Mouse (Mus musculus): ENCODE results near the gene Rnase12. TPM values are rescaled to one million over a fixed set of nuclear protein-coding genes. Genes with fewer than 3 reads are reported as not detected.
"Not testable (repeated sequence)": the region's sequence is repeated elsewhere in the genome, so short reads cannot be mapped to it uniquely, and the experiment has no call there.

Rnase12 gene
- polyA plus RNA-seq, 1 experiment from 2014 or later = not detected

GRCm38 (mm10) chr14:51027387-51028155 lies 29.9 kb downstream of the Rnase12 start:
- WGBS = 62% methylated on average over 3 of the region's 3 CpGs
- Histone ChIP-seq H3K4me3 (no peak overlapping the region), H3K36me3 (no peaks in the 10 kb centered on the region), H3K27ac (no peak overlapping the region), H3K4me1 (replicated peaks) (no peaks in the 10 kb centered on the region), H3K9me3 (no peaks in the 10 kb centered on the region), H3K27me3 (ENCODE audit: insufficient read depth, poor library complexity, severe bottlenecking) (no peaks in the 10 kb centered on the region)
- no peak for DNase-seq (ENCODE audit: low spot score)

- 39% methylated on average over 5 of the region's 5 CpGs for WGBS
- Histone ChIP-seq H3K27ac (no peak overlapping the region), H3K9me3 (no peaks in the 10 kb centered on the region), H3K27me3 (ENCODE audit: insufficient read depth, poor library complexity, severe bottlenecking) (no peaks in the 10 kb centered on the region), H3K4me3 (no peak overlapping the region), H3K36me3 (no peaks in the 10 kb centered on the region), H3K4me1 (replicated peaks) (no peaks in the 10 kb centered on the region)
- peak; percentile 53 for DNase-seq (ENCODE audit: low spot score)
Observed at GRCm38 (mm10) chr14:51026391-51027133, 30.9 kb downstream of the Rnase12 start.

GRCm38 (mm10) chr14:51024820-51025219 lies 32.6 kb downstream of the Rnase12 start:
- Histone ChIP-seq H3K4me3 (no peak overlapping the region), H3K27ac (no peak overlapping the region), H3K36me3 (no peaks in the 10 kb centered on the region), H3K9me3 (no peaks in the 10 kb centered on the region), H3K27me3 (ENCODE audit: insufficient read depth, poor library complexity, severe bottlenecking) (no peaks in the 10 kb centered on the region), H3K4me1 (replicated peaks) (no peaks in the 10 kb centered on the region)
- DNase-seq (ENCODE audit: low spot score) = no peak
- WGBS = 94% methylated on average over 1 of the region's 1 CpGs

GRCm38 (mm10) chr14:51023457-51023856 lies 34.0 kb downstream of the Rnase12 start:
- DNase-seq (ENCODE audit: low spot score) = no peak
- H3K4me3 ChIP-seq = no peak overlapping the region
- no peaks in the 10 kb centered on the region for H3K4me1 ChIP-seq (replicated peaks)
- no peaks in the 10 kb centered on the region for H3K36me3 ChIP-seq
- H3K27ac ChIP-seq = no peak overlapping the region
- no peaks in the 10 kb centered on the region for H3K9me3 ChIP-seq
- 86% methylated on average over 4 of the region's 4 CpGs for WGBS
- no peaks in the 10 kb centered on the region for H3K27me3 ChIP-seq (ENCODE audit: insufficient read depth, poor library complexity, severe bottlenecking)

GRCm38 (mm10) chr14:51017256-51017655 lies 40.2 kb downstream of the Rnase12 start:
- no peak for DNase-seq (ENCODE audit: low spot score)
- WGBS = 75% methylated on average over 3 of the region's 3 CpGs
- H3K27ac ChIP-seq = no peak overlapping the region

GRCm38 (mm10) chr14:51015780-51016179 lies 41.7 kb downstream of the Rnase12 start:
- H3K27ac ChIP-seq = no peak overlapping the region
- no peak for DNase-seq (ENCODE audit: low spot score)
- no peak overlapping the region for H3K4me3 ChIP-seq
- no peaks in the 10 kb centered on the region for H3K4me1 ChIP-seq (replicated peaks)
- H3K27me3 ChIP-seq (ENCODE audit: insufficient read depth, poor library complexity, severe bottlenecking) = no peaks in the 10 kb centered on the region
- no peaks in the 10 kb centered on the region for H3K9me3 ChIP-seq
- H3K36me3 ChIP-seq = no peaks in the 10 kb centered on the region

More at GRCm38 (mm10) chr14:51017256-51017655, 40.2 kb downstream of the Rnase12 start:
- Histone ChIP-seq H3K9me3 (no peaks in the 10 kb centered on the region), H3K4me3 (no peak overlapping the region), H3K36me3 (no peaks in the 10 kb centered on the region), H3K27me3 (ENCODE audit: insufficient read depth, poor library complexity, severe bottlenecking) (no peaks in the 10 kb centered on the region), H3K4me1 (replicated peaks) (no peaks in the 10 kb centered on the region)

GRCm38 (mm10) chr14:51014724-51015123 lies 42.7 kb downstream of the Rnase12 start:
- 86% methylated on average over 3 of the region's 3 CpGs for WGBS
- not testable (repeated sequence) for H3K4me1 ChIP-seq (replicated peaks); H3K4me3 ChIP-seq; H3K36me3 ChIP-seq; H3K27me3 ChIP-seq (ENCODE audit: insufficient read depth, poor library complexity, severe bottlenecking); H3K9me3 ChIP-seq; DNase-seq (ENCODE audit: low spot score); H3K27ac ChIP-seq

- Histone ChIP-seq H3K4me3 (no peak overlapping the region), H3K9me3 (no peaks in the 10 kb centered on the region), H3K27me3 (ENCODE audit: insufficient read depth, poor library complexity, severe bottlenecking) (no peaks in the 10 kb centered on the region), H3K27ac (no peak overlapping the region), H3K4me1 (replicated peaks) (no peaks in the 10 kb centered on the region), H3K36me3 (no peaks in the 10 kb centered on the region)
- 84% methylated on average over 6 of the region's 6 CpGs for WGBS
- DNase-seq (ENCODE audit: low spot score) = no peak
Observed at GRCm38 (mm10) chr14:51009572-51009971, 47.9 kb downstream of the Rnase12 start.

GRCm38 (mm10) chr14:51008781-51009180 lies 48.7 kb downstream of the Rnase12 start:
- Histone ChIP-seq H3K27me3 (ENCODE audit: insufficient read depth, poor library complexity, severe bottlenecking) (no peaks in the 10 kb centered on the region), H3K4me1 (replicated peaks) (no peaks in the 10 kb centered on the region), H3K9me3 (no peaks in the 10 kb centered on the region), H3K27ac (no peak overlapping the region), H3K4me3 (no peak overlapping the region), H3K36me3 (no peaks in the 10 kb centered on the region)
- DNase-seq (ENCODE audit: low spot score) = no peak
- 89% methylated on average over 4 of the region's 4 CpGs for WGBS

GRCm38 (mm10) chr14:51007914-51008713 lies 49.3 kb downstream of the Rnase12 start:
- no peaks in the 10 kb centered on the region for H3K4me1 ChIP-seq (replicated peaks)
- 84% methylated on average over 13 of the region's 13 CpGs for WGBS
- H3K4me3 ChIP-seq = no peak overlapping the region
- no peak for DNase-seq (ENCODE audit: low spot score)
- H3K9me3 ChIP-seq = no peaks in the 10 kb centered on the region
- H3K27me3 ChIP-seq (ENCODE audit: insufficient read depth, poor library complexity, severe bottlenecking) = no peaks in the 10 kb centered on the region
- H3K27ac ChIP-seq = no peak overlapping the region
- no peaks in the 10 kb centered on the region for H3K36me3 ChIP-seq

GRCm38 (mm10) chr14:51007152-51007801 lies 50.2 kb downstream of the Rnase12 start, which contains the start of gene Rnase10:
Rnase10 (plus strand) TSS chr14:51007751.
- Histone ChIP-seq H3K4me3 (no peak within 1 kb of the TSS), H3K27me3 (ENCODE audit: insufficient read depth, poor library complexity, severe bottlenecking) (no peaks in the 10 kb centered on the region), H3K27ac (no peak within 1 kb of the TSS), H3K4me1 (replicated peaks) (no peaks in the 10 kb centered on the region), H3K9me3 (no peaks in the 10 kb centered on the region), H3K36me3 (no peaks in the 10 kb centered on the region)
- DNase-seq (ENCODE audit: low spot score) = no peak
- WGBS = 82% methylated on average over 8 of the region's 8 CpGs

Data from hindbrain, embryonic 10.5 days (tissue).